In genomic region chr11:62537089-62537488, GRCm38 (mm10) we compare ENCODE assay signal across 9 mouse cellular contexts. TPM values are rescaled to one million over a fixed set of nuclear protein-coding genes. Genes with fewer than 3 reads are reported as not detected.
DNase-seq lines count a peak whose midpoint lies in the region; ATAC-seq and TF ChIP-seq lines count a peak whose summit lies in the region.
"Had no signal": no experiment of that assay in that cellular context is flagged by ENCODE, and none has a peak within 500 bp of the region (broad histone marks: within the 10 kb centered on the region; RNA-seq: fewer than 3 reads in every experiment).

No protein-coding gene starts in this region.

- no peak for DNase-seq in kidney, adult 9 months
- DNase-seq in embryonic facial prominence, embryonic 14.5 days (ENCODE audit: low spot score): no peak
- no peak for DNase-seq in hindbrain, postnatal 0 days (ENCODE audit: low spot score)
- no peak for DNase-seq in layer of hippocampus, adult 8-10 months (ENCODE audit: low spot score in 2 of 2)

- no peak overlapping the region for H3K9ac ChIP-seq in kidney, embryonic 15.5 days
- no peak overlapping the region for H3K9ac ChIP-seq in embryonic facial prominence, embryonic 14.5 days (ENCODE audit: low read depth, low read length)
- H3K9ac ChIP-seq in hindbrain, postnatal 0 days (replicated peaks; ENCODE audit: low read length): no peak overlapping the region
- H3K9ac ChIP-seq in neural tube, embryonic 12.5 days: no peak overlapping the region
- H3K9ac ChIP-seq: stomach, embryonic 15.5 days had no signal

- no peak for ATAC-seq in kidney, embryonic 15.5 days (replicated peaks; ENCODE audit: low FRiP score)
- ATAC-seq in embryonic facial prominence, embryonic 14.5 days (ENCODE audit: low read depth): no peak
- ATAC-seq in hindbrain, postnatal 0 days: no peak
- ATAC-seq in neural tube, embryonic 12.5 days (ENCODE audit: low FRiP score, low read depth): no peak
- ATAC-seq in megakaryocyte, adult 5-6 weeks (ENCODE audit: poor library complexity, severe bottlenecking): no peak
- ATAC-seq: activated CD4-positive, CD25-positive, alpha-beta regulatory T cell, adult 4 months had no signal

- no peak for TF ChIP-seq CTCF in hindbrain, postnatal 0 days (IDR thresholded peaks at IDR 0.05; ENCODE audit: low read depth)

- peak overlapping the region; percentile 98; the same call in 1 of the 2 replicates for H3K4me2 ChIP-seq in kidney, embryonic 15.5 days
- H3K4me2 ChIP-seq in embryonic facial prominence, embryonic 14.5 days (ENCODE audit: low read depth, low read length): peak overlapping the region; percentile 91
- H3K4me2 ChIP-seq in hindbrain, postnatal 0 days (ENCODE audit: low read depth, low read length): peak overlapping the region; percentile 86
- H3K4me2 ChIP-seq in neural tube, embryonic 12.5 days (replicated peaks): peak overlapping the region; percentile 91

- no peaks in the 10 kb centered on the region for H3K36me3 ChIP-seq in kidney, embryonic 15.5 days
- H3K36me3 ChIP-seq in embryonic facial prominence, embryonic 14.5 days (ENCODE audit: control insufficient read depth, insufficient read depth, low read length): 0 out of 2 replicates have a peak, but pooled peaks cover 5% of the 10 kb centered on the region
- peaks cover 3% of the 10 kb centered on the region; the same call in 1 of the 2 replicates for H3K36me3 ChIP-seq in hindbrain, postnatal 0 days (ENCODE audit: insufficient read depth, low read length)
- H3K36me3 ChIP-seq in neural tube, embryonic 12.5 days: peaks cover 4% of the 10 kb centered on the region; the same call in 1 of the 2 replicates
- H3K36me3 ChIP-seq: stomach, embryonic 15.5 days had no signal

- peaks cover 11% of the 10 kb centered on the region for H3K27me3 ChIP-seq in kidney, embryonic 15.5 days
- H3K27me3 ChIP-seq in embryonic facial prominence, embryonic 14.5 days (replicated peaks; ENCODE audit: control insufficient read depth, insufficient read depth, low read length): peaks cover 10% of the 10 kb centered on the region; the same call in 1 of the 2 replicates
- H3K27me3 ChIP-seq in hindbrain, postnatal 0 days (ENCODE audit: insufficient read depth, low read length): no peaks in the 10 kb centered on the region
- no peaks in the 10 kb centered on the region for H3K27me3 ChIP-seq in neural tube, embryonic 12.5 days (replicated peaks)
- H3K27me3 ChIP-seq: stomach, embryonic 15.5 days had no signal

- no peak overlapping the region for H3K4me3 ChIP-seq in kidney, embryonic 15.5 days (replicated peaks)
- H3K4me3 ChIP-seq in embryonic facial prominence, embryonic 14.5 days (ENCODE audit: low read depth, low read length): peak overlapping the region; percentile 82; the same call in 1 of the 2 replicates
- peak overlapping the region; percentile 84; the same call in 1 of the 2 replicates for H3K4me3 ChIP-seq in hindbrain, postnatal 0 days (ENCODE audit: low read length)
- no peak overlapping the region for H3K4me3 ChIP-seq in neural tube, embryonic 12.5 days
- H3K4me3 ChIP-seq: stomach, embryonic 15.5 days had no signal

- H3K4me1 ChIP-seq in kidney, embryonic 15.5 days: peaks cover 16% of the 10 kb centered on the region; the same call in 1 of the 2 replicates
- no peaks in the 10 kb centered on the region for H3K4me1 ChIP-seq in embryonic facial prominence, embryonic 14.5 days (ENCODE audit: control insufficient read depth, insufficient read depth, low read length)
- H3K4me1 ChIP-seq in hindbrain, postnatal 0 days (ENCODE audit: insufficient read depth, low read length): peaks cover 3% of the 10 kb centered on the region; the same call in 1 of the 2 replicates
- peaks cover 11% of the 10 kb centered on the region; the same call in 1 of the 2 replicates for H3K4me1 ChIP-seq in neural tube, embryonic 12.5 days

- no peak overlapping the region for H3K27ac ChIP-seq in kidney, embryonic 15.5 days
- no peak overlapping the region for H3K27ac ChIP-seq in embryonic facial prominence, embryonic 14.5 days (replicated peaks; ENCODE audit: low read depth, low read length)
- no peak overlapping the region for H3K27ac ChIP-seq in hindbrain, postnatal 0 days
- no peak overlapping the region for H3K27ac ChIP-seq in neural tube, embryonic 12.5 days
- H3K27ac ChIP-seq: stomach, embryonic 15.5 days had no signal

- H3K9me3 ChIP-seq in kidney, embryonic 15.5 days (replicated peaks): no peaks in the 10 kb centered on the region
- no peaks in the 10 kb centered on the region for H3K9me3 ChIP-seq in embryonic facial prominence, embryonic 14.5 days (ENCODE audit: control insufficient read depth, low read length)
- no peaks in the 10 kb centered on the region for H3K9me3 ChIP-seq in hindbrain, postnatal 0 days (ENCODE audit: low read length)
- no peaks in the 10 kb centered on the region for H3K9me3 ChIP-seq in neural tube, embryonic 12.5 days
- H3K9me3 ChIP-seq: stomach, embryonic 15.5 days had no signal

- 87% methylated on average over 8 of the region's 8 CpGs for WGBS in kidney, embryonic 15.5 days
- 69% methylated on average over 8 of the region's 8 CpGs for WGBS in embryonic facial prominence, embryonic 14.5 days
- WGBS in hindbrain, postnatal 0 days: 74% methylated on average over 8 of the region's 8 CpGs
- 85% methylated on average over 8 of the region's 8 CpGs for WGBS in neural tube, embryonic 12.5 days

RNA-seq across cellular contexts. Expression of gene Cenpv, which starts 2.0 kb away (rescaled TPM):
- 19.4 and 20.0 TPM in 2 replicates for polyA plus RNA-seq in kidney, embryonic 15.5 days (2015; fragmentation: Nextera tagmentation; extraction: Ambion mirVana)
- polyA plus RNA-seq in embryonic facial prominence, embryonic 14.5 days (2014; fragmentation: Nextera tagmentation; extraction: Ambion mirVana): 26.0 and 27.5 TPM in 2 replicates
- 57.9 and 64.1 TPM in 2 replicates for total RNA-seq in hindbrain, postnatal 0 days (2014; rRNA removed)
- polyA plus RNA-seq in hindbrain, postnatal 0 days (2015; fragmentation: Nextera tagmentation; extraction: Ambion mirVana): 32.8 and 37.6 TPM in 2 replicates
- polyA plus RNA-seq in neural tube, embryonic 12.5 days (2016; fragmentation: Nextera tagmentation; extraction: Ambion mirVana): 68.5 and 73.7 TPM in 2 replicates
- total RNA-seq in megakaryocyte, adult 5-6 weeks (2015): 5.2 and 8.7 TPM in 2 replicates
- 3.1 and 3.9 TPM in 2 replicates for total RNA-seq in megakaryocyte, adult 5-6 weeks (2017)
- 10 to 100 TPM; 32.1 to 40.8 (median 39.0) TPM for total RNA-seq in layer of hippocampus, adult 8-10 months (2022)

RNA-seq across cellular contexts. Expression of gene Ubb, which starts 13.9 kb away (rescaled TPM):
- polyA plus RNA-seq in kidney, embryonic 15.5 days (2015; fragmentation: Nextera tagmentation; extraction: Ambion mirVana): 3,192 and 3,248 TPM in 2 replicates
- 3,072 and 3,339 TPM in 2 replicates for polyA plus RNA-seq in embryonic facial prominence, embryonic 14.5 days (2014; fragmentation: Nextera tagmentation; extraction: Ambion mirVana)
- total RNA-seq in hindbrain, postnatal 0 days (2014; rRNA removed): 1,525 and 1,633 TPM in 2 replicates
- polyA plus RNA-seq in hindbrain, postnatal 0 days (2015; fragmentation: Nextera tagmentation; extraction: Ambion mirVana): 4,229 and 4,277 TPM in 2 replicates
- 3,967 and 4,014 TPM in 2 replicates for polyA plus RNA-seq in neural tube, embryonic 12.5 days (2016; fragmentation: Nextera tagmentation; extraction: Ambion mirVana)
- 1,447 and 1,627 TPM in 2 replicates for total RNA-seq in megakaryocyte, adult 5-6 weeks (2015)
- total RNA-seq in megakaryocyte, adult 5-6 weeks (2017): 835 and 1,053 TPM in 2 replicates
- 1,000 to 10,000 TPM; 1,746 to 1,909 (median 1,854) TPM for total RNA-seq in layer of hippocampus, adult 8-10 months (2022)

RNA-seq across cellular contexts. Expression of gene Trpv2, which starts 37.2 kb away (rescaled TPM):
- polyA plus RNA-seq in kidney, embryonic 15.5 days (2015; fragmentation: Nextera tagmentation; extraction: Ambion mirVana): 3.5 and 6.4 TPM in 2 replicates
- 5.3 and 6.4 TPM in 2 replicates for polyA plus RNA-seq in embryonic facial prominence, embryonic 14.5 days (2014; fragmentation: Nextera tagmentation; extraction: Ambion mirVana)
- 46.2 and 51.0 TPM in 2 replicates for total RNA-seq in hindbrain, postnatal 0 days (2014; rRNA removed)
- polyA plus RNA-seq in hindbrain, postnatal 0 days (2015; fragmentation: Nextera tagmentation; extraction: Ambion mirVana): 24.4 and 24.9 TPM in 2 replicates
- polyA plus RNA-seq in neural tube, embryonic 12.5 days (2016; fragmentation: Nextera tagmentation; extraction: Ambion mirVana): 16.0 and 18.0 TPM in 2 replicates
- 24.9 and 27.9 TPM in 2 replicates for total RNA-seq in megakaryocyte, adult 5-6 weeks (2015)
- total RNA-seq in megakaryocyte, adult 5-6 weeks (2017): 46.6 and 51.1 TPM in 2 replicates
- total RNA-seq in layer of hippocampus, adult 8-10 months (2022): 10 to 100 TPM; 14.5 to 15.9 (median 15.1) TPM

Comparison
In these comparisons a context has a peak if more than half of its experiments do, and no peak if none do; other contexts are left out.
1. H3K4me3 ChIP-seq: peak in embryonic facial prominence, embryonic 14.5 days (single experiment) and hindbrain, postnatal 0 days (single experiment); none in kidney, embryonic 15.5 days (single experiment) and neural tube, embryonic 12.5 days (single experiment).
2. Peak in every context shown above with its lines, with median percentiles within 50 percentile points of each other: H3K4me2 ChIP-seq.